Mouse (Mus musculus) forelimb bud, embryonic 11.5 days (tissue): ENCODE results near the gene Zfp503.

Experiments used
- DNase-seq: peaks from one replicate; pipeline ENCODE4 v3.0.0-alpha.2; 2012; ENCODE audit warnings: low read depth, low spot score

Zfp503 gene

GRCm38 (mm10) chr14:21968978-21969377, 20.4 kb downstream of the Zfp503 start:
- DNase-seq = peak; percentile 79

GRCm38 (mm10) chr14:21967375-21968010, 21.9 kb downstream of the Zfp503 start:
- DNase-seq = no peak

GRCm38 (mm10) chr14:21966276-21966675, 23.1 kb downstream of the Zfp503 start:
- DNase-seq = no peak

- no peak for DNase-seq
Measured at GRCm38 (mm10) chr14:21962381-21963050, 26.9 kb downstream of the Zfp503 start.

GRCm38 (mm10) chr14:21959243-21959642, 30.2 kb downstream of the Zfp503 start:
- no peak for DNase-seq

- DNase-seq = no peak
Measured at GRCm38 (mm10) chr14:21958643-21959042, 30.8 kb downstream of the Zfp503 start.

- peak; percentile 42 for DNase-seq
Measured at GRCm38 (mm10) chr14:21952541-21952940, 36.9 kb downstream of the Zfp503 start.

GRCm38 (mm10) chr14:21951896-21952523, 37.4 kb downstream of the Zfp503 start:
- DNase-seq = peak; percentile 54

GRCm38 (mm10) chr14:21944946-21945345, 44.5 kb downstream of the Zfp503 start:
- DNase-seq = no peak

GRCm38 (mm10) chr14:21941581-21941980, 47.8 kb downstream of the Zfp503 start:
- no peak for DNase-seq

GRCm38 (mm10) chr14:21937116-21937515, 52.3 kb downstream of the Zfp503 start:
- DNase-seq = no peak

- DNase-seq = no peak
Measured at GRCm38 (mm10) chr14:21936102-21936630, 53.2 kb downstream of the Zfp503 start.
